Mouse (Mus musculus): Measurements from ENCODE around the gene Serpinh1. TPM values are rescaled to one million over a fixed set of nuclear protein-coding genes. Genes with fewer than 3 reads are reported as not detected.

Gene Serpinh1
- polyA plus RNA-seq, 1 experiment from 2014 or later: 1,787 TPM

DNA sequence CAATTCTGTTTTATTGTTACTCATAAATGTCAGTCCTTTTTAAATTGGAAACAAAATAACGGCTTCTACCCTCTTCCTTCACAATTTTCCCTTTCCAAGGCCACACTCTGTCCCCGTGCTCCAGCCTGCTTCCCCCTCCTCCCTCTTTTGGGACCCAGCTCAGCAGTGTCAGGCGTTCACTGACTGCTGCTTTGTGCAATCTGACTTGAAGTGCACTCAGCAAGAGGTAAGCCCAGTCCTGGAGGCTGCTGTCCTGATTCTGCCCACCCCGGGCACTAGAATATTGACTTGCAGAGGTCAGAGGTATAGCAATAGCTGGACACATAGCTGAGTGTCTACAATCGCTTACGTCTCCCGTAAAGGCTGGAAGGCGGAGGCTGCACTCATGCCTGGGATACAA is 39.8 kb downstream of the Serpinh1 start:
- Histone ChIP-seq H3K4me3 (no peak overlapping the region), H3K36me3 (no peaks in the 10 kb centered on the region), H3K27ac (0 out of 2 replicates have a peak overlapping the region, but pooled peaks have one; percentile 42), H3K4me1 (peaks cover 29% of the 10 kb centered on the region), H3K9me3 (no peaks in the 10 kb centered on the region), H3K27me3 (ENCODE audit: insufficient read depth, poor library complexity, severe bottlenecking) (peaks cover 43% of the 10 kb centered on the region)
- WGBS: 77% methylated on average over 8 of the region's 8 CpGs
- DNase-seq (ENCODE audit: low spot score): no peak

DNA sequence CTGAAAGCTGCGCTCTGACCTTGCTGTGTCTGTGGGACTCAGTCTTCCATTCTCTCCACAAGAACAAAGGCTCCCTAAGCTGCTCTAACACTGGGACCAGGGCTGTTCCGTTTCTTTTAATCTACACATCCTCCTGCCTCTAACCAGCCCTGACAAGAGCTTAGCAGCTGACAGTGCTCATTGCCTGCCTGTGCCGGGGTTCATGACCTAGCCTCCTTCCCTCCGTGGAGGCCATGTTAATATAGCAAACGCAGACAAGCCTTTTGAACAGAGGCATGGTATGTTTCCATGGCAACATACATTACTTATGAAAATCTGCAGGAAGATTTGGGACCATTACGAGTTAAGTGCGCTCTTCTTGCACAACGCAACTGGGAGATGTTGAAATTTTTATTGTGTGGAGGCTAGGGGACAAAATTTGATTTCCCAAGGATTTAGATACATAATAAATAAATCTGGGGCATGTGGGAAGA is 40.3 kb downstream of the Serpinh1 start:
- Histone ChIP-seq H3K4me1 (peaks cover 34% of the 10 kb centered on the region), H3K27ac (peak overlapping the region; percentile 8; the same call in 1 of the 2 replicates), H3K4me3 (no peak overlapping the region), H3K36me3 (no peaks in the 10 kb centered on the region), H3K9me3 (no peaks in the 10 kb centered on the region), H3K27me3 (ENCODE audit: insufficient read depth, poor library complexity, severe bottlenecking) (peaks cover 38% of the 10 kb centered on the region)
- 61% methylated on average over 8 of the region's 8 CpGs for WGBS
- DNase-seq (ENCODE audit: low spot score): no peak

DNA sequence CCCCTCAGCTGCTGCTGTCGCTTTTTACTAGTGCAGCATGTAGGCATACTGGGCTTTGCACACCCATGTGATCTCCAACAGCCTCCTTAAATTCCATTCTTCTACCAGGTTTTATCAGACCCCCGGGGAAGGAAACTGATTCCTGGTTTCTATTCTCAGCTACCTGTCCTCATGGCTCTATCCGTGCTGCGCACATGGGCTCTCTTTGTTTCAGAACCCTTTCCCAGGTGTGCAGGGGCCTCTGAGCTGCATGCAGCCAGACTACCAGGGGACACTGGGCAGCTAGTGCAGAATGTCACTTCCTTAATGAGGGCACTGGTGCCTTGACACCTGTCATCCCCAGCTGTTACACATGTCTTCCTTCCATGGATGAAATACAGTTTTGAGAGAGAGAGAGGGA is 41.0 kb downstream of the Serpinh1 start:
- peak; percentile 71 for DNase-seq (ENCODE audit: low spot score)
- no peak overlapping the region for H3K4me3 ChIP-seq
- H3K4me1 ChIP-seq: peaks cover 37% of the 10 kb centered on the region
- H3K27me3 ChIP-seq (ENCODE audit: insufficient read depth, poor library complexity, severe bottlenecking): peaks cover 32% of the 10 kb centered on the region; the same call in 1 of the 2 replicates
- no peak overlapping the region for H3K27ac ChIP-seq
- 53% methylated on average over 4 of the region's 4 CpGs for WGBS
- no peaks in the 10 kb centered on the region for H3K9me3 ChIP-seq
- H3K36me3 ChIP-seq: no peaks in the 10 kb centered on the region

DNA sequence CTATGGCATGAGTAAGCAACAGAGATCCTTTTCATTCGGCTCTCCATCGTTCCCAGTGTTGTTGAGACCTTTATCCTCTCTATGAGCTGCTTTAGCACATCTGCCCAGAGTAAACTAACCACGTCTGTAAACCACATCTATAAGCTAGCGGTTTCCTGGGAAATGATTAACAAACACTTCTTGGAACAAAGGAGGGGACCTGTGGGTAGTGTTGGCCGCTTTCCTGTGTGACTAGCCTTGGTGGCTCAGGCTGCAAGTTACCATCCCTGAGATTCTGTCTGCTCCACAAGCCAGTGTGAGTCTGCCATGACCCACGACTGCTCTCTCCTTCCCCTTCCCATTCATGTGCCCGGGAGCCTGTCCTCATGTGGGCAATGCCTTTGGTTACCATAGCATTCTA is 41.6 kb downstream of the Serpinh1 start:
- no peaks in the 10 kb centered on the region for H3K36me3 ChIP-seq
- H3K27ac ChIP-seq: no peak overlapping the region
- H3K9me3 ChIP-seq: no peaks in the 10 kb centered on the region
- H3K4me3 ChIP-seq: no peak overlapping the region
- peak; percentile 73 for DNase-seq (ENCODE audit: low spot score)
- H3K27me3 ChIP-seq (ENCODE audit: insufficient read depth, poor library complexity, severe bottlenecking): peaks cover 26% of the 10 kb centered on the region; the same call in 1 of the 2 replicates
- peaks cover 44% of the 10 kb centered on the region for H3K4me1 ChIP-seq
- 74% methylated on average over 7 of the region's 7 CpGs for WGBS

DNA sequence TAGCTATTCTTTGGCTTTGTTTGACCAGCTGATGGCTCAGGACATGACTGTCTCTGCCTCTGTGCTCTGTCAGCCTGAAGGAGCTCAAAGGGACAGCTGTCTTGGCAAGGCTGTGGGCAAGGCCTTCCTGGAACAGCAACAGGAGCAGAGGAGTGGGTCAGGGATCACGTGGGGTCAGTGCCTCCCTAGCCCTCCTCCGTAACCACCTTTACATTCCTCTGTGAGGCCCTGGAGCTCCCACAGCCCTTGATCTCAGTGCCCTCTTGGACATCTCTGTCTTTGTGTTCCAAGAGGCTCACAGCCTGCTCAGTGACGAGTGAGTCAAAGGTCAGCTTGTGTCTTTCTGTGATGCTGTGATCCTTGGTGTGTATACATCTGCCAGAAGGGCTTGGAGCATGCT is 46.4 kb downstream of the Serpinh1 start:
- Histone ChIP-seq H3K4me3 (no peak overlapping the region), H3K36me3 (no peaks in the 10 kb centered on the region), H3K27me3 (ENCODE audit: insufficient read depth, poor library complexity, severe bottlenecking) (peaks cover 12% of the 10 kb centered on the region; the same call in 1 of the 2 replicates), H3K4me1 (peaks cover 42% of the 10 kb centered on the region), H3K9me3 (no peaks in the 10 kb centered on the region), H3K27ac (peak overlapping the region; percentile 42)
- 17% methylated on average over 3 of the region's 3 CpGs for WGBS
- peak; percentile 74 for DNase-seq (ENCODE audit: low spot score)

DNA sequence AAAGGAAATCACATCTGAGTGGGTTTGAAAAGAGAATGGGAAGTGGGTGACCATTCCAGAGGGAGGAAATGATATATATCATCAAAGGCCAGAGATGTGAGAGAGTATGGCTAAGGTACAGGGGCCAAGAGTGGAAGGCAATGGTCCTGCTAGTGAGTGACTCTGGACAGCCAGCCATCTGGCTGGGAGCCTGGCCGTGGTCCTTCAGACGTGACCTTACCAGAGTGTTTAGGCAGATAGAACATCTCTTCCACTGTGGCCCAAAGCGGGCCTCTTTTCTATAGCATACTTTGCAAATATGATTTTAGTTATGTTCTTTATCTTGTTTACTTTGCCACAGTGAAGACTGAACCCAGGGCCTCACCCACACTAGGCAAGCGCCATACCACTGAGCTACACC is 47.4 kb downstream of the Serpinh1 start:
- DNase-seq (ENCODE audit: low spot score): peak; percentile 69
- Histone ChIP-seq H3K4me1 (peaks cover 41% of the 10 kb centered on the region), H3K36me3 (no peaks in the 10 kb centered on the region), H3K27me3 (ENCODE audit: insufficient read depth, poor library complexity, severe bottlenecking) (peaks cover 8% of the 10 kb centered on the region; the same call in 1 of the 2 replicates), H3K9me3 (no peaks in the 10 kb centered on the region), H3K4me3 (no peak overlapping the region), H3K27ac (no peak overlapping the region)
- whole genome bisulfite sequencing: 87% methylated on average over 4 of the region's 4 CpGs

DNA sequence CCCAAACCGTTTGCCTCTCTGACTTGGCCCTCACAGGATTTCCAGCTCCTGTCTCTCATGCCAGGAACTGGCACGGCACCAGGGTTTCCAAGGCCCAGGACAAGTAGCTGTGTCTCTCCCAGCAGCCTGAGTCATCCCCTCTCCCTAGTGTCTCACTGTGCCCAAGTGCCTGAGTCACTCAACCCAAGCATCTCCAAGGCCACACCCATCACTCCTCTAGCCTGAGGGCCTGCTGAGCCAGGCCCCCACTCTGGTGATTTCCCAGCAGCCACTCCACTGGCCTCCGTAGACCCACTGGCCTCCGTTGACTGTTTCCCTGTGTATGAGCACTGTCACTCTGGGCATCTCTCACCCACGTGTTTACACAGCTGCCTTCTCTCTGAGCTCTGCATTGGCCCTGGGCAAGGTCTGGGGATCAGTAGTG is 48.1 kb downstream of the Serpinh1 start:
- H3K27ac ChIP-seq: peak overlapping the region; percentile 42

DNA sequence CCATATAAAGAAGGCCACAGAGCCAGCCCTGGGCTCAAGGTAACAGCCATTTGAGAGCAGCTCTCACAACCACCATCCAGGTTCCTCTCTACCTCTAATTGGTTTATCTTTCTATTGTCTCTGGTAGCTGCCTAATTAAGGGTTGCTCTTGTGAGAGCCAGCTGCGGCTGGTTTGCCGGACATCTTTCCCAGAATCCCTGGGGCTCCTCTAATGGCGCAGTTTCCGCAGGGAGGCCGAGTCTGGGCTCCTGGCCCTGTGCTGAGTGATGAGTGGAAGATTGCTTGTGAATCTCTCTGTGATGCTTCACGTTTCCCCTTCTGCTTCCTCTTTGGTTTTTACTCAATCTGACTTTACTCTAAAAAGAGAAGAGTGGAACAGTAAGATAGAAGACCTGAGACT is 49.0 kb downstream of the Serpinh1 start:
- 45% methylated on average over 6 of the region's 6 CpGs for WGBS
- 0 out of 2 replicates have a peak overlapping the region, but pooled peaks have one; percentile 6 for H3K27ac ChIP-seq
- no peak for DNase-seq (ENCODE audit: low spot score)
- H3K36me3 ChIP-seq: no peaks in the 10 kb centered on the region
- no peak overlapping the region for H3K4me3 ChIP-seq
- no peaks in the 10 kb centered on the region; the same call in 1 of the 2 replicates for H3K27me3 ChIP-seq (ENCODE audit: insufficient read depth, poor library complexity, severe bottlenecking)
- H3K4me1 ChIP-seq: peaks cover 43% of the 10 kb centered on the region
- H3K9me3 ChIP-seq: no peaks in the 10 kb centered on the region

More for the DNA sequence above, 48.1 kb downstream of the Serpinh1 start:
- Histone ChIP-seq H3K36me3 (no peaks in the 10 kb centered on the region), H3K4me1 (peaks cover 43% of the 10 kb centered on the region), H3K9me3 (no peaks in the 10 kb centered on the region), H3K4me3 (no peak overlapping the region), H3K27me3 (ENCODE audit: insufficient read depth, poor library complexity, severe bottlenecking) (peaks cover 8% of the 10 kb centered on the region; the same call in 1 of the 2 replicates)
- 56% methylated on average over 5 of the region's 5 CpGs for WGBS
- peak; percentile 74 for DNase-seq (ENCODE audit: low spot score)

DNA sequence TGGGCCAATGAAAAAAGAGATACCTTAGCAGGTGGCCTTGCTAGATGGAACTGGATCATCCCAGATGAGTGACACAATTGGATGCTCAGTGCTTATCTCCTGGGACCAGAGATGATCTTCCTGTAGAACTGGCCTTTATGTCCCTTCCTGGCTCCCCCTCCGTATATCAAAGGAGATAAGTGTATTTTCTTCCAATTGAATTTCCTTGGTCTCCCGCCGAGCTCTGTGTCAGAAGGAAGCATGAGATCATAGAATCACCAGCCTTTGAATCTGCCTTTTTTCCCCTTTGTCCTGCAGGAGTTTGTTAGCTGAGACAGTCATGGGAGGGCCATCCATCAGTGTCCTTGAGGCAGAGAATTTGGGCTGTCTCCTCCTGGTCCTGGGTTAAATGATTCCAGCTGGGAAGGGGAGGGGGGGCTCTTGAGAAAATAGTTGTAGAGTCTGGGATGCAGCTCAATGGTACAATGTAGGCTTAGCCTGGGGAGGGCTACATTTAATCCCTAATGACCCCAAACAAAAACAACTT is 52.3 kb downstream of the Serpinh1 start:
- Histone ChIP-seq H3K27ac (no peak overlapping the region), H3K4me3 (no peak overlapping the region), H3K27me3 (ENCODE audit: insufficient read depth, poor library complexity, severe bottlenecking) (no peaks in the 10 kb centered on the region; the same call in 1 of the 2 replicates), H3K36me3 (no peaks in the 10 kb centered on the region), H3K4me1 (peaks cover 18% of the 10 kb centered on the region), H3K9me3 (no peaks in the 10 kb centered on the region)
- WGBS: 23% methylated on average over 3 of the region's 3 CpGs
- no peak for DNase-seq (ENCODE audit: low spot score)

Other genes with a start within 250 kb of the Serpinh1 start
- gene Uvrag, start 212.1 kb downstream of the Serpinh1 start, polyA plus RNA-seq (2016; fragmentation: Nextera tagmentation; extraction: Ambion mirVana): 15.2 and 17.0 TPM in 2 replicates
- gene Dgat2, start 170.5 kb downstream of the Serpinh1 start, polyA plus RNA-seq (2016; fragmentation: Nextera tagmentation; extraction: Ambion mirVana): 12.5 and 24.3 TPM in 2 replicates
- 11.1 and 30.6 TPM in 2 replicates for gene Mogat2, start 114.6 kb downstream of the Serpinh1 start, polyA plus RNA-seq (2016; fragmentation: Nextera tagmentation; extraction: Ambion mirVana)
- gene Map6, start 85.8 kb downstream of the Serpinh1 start, polyA plus RNA-seq (2016; fragmentation: Nextera tagmentation; extraction: Ambion mirVana): 2.1 and 2.3 TPM in 2 replicates
- gene Gdpd5, start 28.2 kb upstream of the Serpinh1 start, polyA plus RNA-seq (2016; fragmentation: Nextera tagmentation; extraction: Ambion mirVana): 24.2 and 31.6 TPM in 2 replicates
- 0.52 and 1.1 TPM in 2 replicates for gene Klhl35, start 112.8 kb upstream of the Serpinh1 start, polyA plus RNA-seq (2016; fragmentation: Nextera tagmentation; extraction: Ambion mirVana)
- gene Rps3, start 130.5 kb upstream of the Serpinh1 start, polyA plus RNA-seq (2016; fragmentation: Nextera tagmentation; extraction: Ambion mirVana): 517 and 596 TPM in 2 replicates
- gene Arrb1, start 182.2 kb upstream of the Serpinh1 start, polyA plus RNA-seq (2016; fragmentation: Nextera tagmentation; extraction: Ambion mirVana): 13.1 and 17.9 TPM in 2 replicates